Mouse (Mus musculus): ENCODE measurements around the gene Usp15.
"Not testable (repeated sequence)": the region's sequence is repeated elsewhere in the genome, so short reads cannot be mapped to it uniquely, and the experiment has no call there.

Usp15 gene

DNA sequence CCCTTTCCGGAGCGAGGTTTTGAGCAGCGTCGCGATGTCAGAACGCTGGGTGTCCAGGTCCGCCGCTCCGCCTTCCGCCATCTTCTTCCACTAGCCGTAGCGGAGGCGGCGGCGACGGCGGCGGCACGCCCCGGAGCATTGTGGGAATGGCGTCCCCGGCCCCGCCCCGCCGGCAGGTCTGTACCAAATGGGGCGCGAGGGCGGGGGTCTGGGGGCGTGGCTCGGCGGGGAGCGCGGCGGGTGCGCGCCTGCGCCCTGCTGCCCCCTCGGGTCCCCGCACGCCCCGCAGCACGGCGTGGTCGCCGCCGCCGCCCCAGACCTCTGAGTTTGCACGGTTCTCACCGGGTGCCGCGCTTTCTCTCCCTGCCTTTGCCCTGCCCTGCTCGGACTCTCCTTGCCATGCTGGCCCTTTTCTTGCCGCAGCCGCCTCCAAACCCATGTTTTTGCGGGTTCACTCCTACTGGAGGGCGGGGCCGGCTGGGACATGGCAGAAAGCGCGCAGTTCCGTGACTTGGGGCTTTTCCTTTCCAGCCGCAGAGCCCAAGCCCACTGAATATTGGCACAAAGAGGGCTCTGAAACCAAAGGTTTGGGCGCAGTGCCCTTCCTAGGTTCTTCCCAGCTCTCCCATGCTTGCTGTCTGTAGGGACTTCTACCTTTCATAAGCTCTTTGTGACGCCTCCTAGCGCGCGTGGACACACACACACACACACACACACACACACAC lies at the start of gene Usp15:
Usp15 (minus strand) TSS at position 161 of the 725 bp plus-strand sequence.
- DNase-seq (ENCODE audit: low spot score in 2 of 2), result peak; percentile 78 to 85

DNA sequence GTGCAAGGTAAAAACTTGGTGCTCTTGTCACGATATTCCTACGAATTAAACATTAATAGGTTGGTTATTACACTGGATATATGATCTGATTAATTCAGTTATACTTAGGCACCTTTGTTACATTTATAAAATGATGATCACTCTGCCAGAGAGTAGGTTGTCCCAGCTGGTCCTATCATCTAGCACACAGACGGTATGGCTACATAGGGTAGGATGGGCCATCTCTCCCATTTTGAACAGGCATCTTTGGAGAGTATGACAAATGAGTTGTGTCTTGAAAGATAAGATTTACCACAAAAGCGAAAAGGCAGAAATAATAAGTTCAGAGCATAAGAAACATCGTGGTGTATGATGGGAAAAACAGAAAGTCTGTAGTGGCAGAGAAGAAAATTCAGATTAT lies 32.6 kb upstream of the Usp15 start:
- no peak for DNase-seq (ENCODE audit: low spot score in 2 of 2)

DNA sequence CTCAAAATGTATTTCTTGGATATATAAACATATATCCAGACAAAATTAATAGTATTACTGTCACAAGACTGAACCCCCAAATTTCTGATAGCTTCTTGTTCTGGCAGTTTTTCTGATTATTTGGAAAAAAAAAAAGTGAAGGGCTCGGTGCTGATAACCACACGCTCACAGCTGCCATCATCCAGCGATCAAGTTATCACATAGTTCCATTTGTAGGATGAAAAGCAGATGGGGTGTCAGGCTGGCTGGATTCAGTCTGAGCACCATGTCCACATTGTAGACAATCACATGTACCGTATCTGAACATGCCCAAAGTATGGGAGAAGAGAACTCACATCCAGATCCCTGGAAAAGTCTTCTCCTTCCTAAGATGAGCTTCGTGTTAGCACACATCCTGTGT lies 26.0 kb upstream of the Usp15 start:
- no peak for DNase-seq (ENCODE audit: low spot score in 2 of 2)

DNA sequence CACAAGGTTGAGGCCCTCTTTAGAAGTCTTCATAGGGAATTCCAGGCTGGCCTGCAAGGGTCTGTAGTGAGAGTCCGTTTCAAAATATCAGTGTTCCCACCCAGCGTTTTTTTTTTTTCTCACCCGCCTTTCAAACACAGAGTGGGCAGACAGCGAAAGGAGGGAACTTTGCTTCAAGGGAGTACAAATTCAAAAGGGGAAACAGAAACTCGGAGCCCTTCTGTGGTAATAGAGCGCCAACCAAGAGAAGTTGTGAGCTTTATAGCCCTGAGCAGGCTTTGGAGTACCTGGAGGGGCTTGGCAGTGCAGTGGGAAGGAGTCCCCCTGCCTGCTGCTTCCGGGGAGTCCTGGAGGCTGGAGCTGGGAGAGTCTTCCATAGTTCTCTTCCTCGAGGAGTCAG lies 12.7 kb upstream of the Usp15 start:
- no peak for DNase-seq (ENCODE audit: low spot score in 2 of 2)

DNA sequence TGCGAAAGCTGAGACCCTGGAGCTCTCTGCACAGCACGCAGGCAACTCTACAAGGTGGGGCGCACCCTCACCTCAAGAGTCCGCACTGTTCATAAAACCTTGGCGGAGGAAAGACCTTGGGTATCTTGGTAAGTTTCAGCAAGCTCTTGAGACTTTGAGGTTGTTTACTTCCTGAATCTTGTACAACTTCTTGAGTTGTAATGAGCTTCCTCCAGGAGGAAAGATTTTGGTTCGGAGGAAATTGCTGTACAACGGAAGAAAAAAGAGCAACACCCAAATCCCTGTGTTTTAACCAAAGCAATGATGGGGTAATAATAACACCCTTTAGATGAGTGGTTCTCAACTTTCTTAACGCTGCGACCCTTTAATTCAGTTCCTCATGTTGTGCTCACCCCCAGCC lies 11.5 kb upstream of the Usp15 start:
- no peak for DNase-seq (ENCODE audit: low spot score in 2 of 2)

DNA sequence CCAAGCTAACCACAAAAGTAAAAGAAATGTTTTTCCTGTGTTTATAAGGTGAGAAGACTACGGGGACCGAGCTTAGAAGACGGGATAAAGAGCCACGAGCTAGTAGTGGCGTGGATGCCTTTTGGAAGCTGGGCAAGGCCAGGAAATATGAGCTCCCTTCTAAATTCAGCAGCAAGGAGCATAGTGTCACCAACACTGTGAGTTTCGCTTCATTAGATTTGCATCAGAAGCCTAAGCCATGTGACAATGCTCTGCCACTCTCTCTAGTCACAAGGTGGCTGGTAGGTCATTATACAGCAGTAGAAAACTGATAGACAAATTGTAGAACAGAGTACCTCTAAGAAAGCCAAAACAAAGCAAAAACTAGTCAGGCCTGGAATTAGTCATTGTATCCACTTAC lies 9.3 kb upstream of the Usp15 start:
- no peak for DNase-seq (ENCODE audit: low spot score in 2 of 2)

DNA sequence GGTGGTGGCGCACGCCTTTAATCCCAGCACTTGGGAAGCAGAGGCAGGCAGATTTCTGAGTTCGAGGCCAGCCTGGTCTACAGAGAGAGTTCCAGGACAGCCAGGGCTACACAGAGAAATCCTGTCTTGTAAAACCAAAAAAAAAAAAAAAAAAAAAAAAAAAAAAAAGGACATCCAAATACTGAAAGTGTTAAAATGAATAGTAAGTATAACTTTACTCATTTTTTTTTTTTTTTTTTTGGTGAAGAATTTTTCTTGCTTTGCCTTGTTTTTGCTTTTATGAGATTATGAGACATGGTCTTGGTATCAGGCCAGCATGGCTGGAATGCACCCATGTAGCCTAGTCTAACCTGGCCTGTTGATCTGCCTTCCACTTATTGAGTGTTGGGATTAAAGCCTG lies 8.6 kb upstream of the Usp15 start:
- DNase-seq (ENCODE audit: low spot score in 2 of 2), result not testable (repeated sequence)

DNA sequence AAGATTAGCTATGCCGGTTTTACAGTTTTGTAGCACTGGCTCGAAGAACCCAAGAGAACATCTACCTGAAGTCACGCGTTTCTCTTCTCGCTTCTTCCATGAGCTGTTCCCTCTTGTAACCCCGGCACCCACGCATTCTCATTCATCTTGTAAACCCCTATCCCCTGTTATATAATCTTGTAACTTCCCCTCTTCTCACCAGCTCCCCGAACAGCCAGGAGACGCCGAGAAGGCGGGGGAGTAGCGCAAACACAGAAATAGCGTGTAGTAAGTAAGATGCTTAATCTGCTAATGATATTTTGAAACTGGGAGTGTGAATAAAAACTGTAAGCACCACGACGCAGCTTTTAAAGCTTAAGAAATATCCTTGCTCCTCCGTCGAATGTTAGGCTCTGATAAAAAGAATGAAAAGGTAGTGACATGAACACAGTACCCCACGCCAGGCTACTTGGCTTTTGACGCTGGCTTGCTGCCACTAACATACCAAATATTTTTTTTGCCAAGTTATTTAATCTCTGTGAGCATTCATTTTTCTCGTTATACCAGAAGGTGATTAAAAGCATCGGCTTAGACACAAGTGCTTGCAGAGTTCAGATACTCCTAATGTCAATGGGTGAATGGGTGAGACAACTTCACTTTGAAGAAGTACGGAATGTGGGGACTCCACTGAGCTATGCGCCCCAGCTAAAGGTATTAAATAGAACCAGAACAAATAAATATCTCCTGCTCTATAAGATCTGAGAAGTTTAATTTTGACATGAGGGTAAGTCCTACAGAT lies 5.4 kb upstream of the Usp15 start:
- no peak for DNase-seq (ENCODE audit: low spot score in 2 of 2)

DNA sequence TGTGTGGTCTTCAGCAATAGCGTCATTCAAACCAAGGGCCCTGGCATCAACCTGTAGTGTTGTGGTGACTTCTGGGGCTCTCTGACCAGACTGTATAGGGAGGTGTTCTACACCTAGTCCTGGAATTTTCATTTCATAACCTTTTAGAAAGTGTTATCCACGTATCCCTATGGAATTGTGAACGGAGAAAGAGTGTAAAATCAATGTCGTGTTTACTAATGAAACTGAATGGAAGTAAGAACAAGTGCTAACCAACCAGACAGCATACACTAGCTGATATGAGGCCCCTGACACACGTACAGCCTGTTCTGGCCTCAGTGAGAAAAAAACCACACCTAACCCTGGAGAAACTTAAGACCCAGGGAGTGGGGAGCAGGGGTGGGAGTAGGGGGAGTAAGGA lies 4.6 kb upstream of the Usp15 start:
- no peak for DNase-seq (ENCODE audit: low spot score in 2 of 2)

DNA sequence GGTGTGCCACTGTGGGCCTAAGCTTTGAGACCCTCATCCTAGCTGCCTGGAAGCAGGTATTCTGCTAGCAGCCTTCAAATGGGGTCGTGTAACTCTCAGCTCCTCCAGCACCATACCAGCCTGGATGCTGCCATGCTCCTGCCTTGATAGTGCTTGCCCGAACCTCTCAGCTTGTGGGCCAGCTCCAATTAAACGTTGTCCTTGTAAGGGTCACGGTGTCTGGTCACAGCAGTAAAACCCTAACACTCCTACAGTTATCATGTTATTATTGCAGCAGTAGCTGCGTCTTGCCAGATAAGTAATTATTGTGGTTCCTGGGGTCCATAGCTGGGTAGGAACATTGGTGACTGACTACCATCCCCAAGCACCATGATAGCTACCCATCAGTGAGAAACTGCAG lies 4.2 kb upstream of the Usp15 start:
- no peak for DNase-seq (ENCODE audit: low spot score in 2 of 2)

DNA sequence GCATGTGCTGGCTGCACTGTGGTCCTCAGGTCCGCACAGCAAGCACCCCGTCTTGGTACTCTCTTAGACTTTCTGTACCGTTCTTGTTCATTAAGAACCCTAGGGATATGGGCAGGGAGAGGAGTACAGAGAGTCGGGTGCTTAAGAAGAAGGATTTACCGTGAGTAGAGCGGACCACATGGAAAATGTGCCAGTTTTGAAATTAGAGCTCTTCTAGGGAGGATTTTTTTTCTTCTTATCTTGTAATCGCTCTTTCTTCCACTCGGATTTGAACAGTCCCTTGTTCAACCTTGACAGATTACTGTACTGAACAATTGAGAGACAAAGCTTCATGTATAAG lies 3.5 kb upstream of the Usp15 start:
- DNase-seq (ENCODE audit: low spot score in 2 of 2), result no peak

DNA sequence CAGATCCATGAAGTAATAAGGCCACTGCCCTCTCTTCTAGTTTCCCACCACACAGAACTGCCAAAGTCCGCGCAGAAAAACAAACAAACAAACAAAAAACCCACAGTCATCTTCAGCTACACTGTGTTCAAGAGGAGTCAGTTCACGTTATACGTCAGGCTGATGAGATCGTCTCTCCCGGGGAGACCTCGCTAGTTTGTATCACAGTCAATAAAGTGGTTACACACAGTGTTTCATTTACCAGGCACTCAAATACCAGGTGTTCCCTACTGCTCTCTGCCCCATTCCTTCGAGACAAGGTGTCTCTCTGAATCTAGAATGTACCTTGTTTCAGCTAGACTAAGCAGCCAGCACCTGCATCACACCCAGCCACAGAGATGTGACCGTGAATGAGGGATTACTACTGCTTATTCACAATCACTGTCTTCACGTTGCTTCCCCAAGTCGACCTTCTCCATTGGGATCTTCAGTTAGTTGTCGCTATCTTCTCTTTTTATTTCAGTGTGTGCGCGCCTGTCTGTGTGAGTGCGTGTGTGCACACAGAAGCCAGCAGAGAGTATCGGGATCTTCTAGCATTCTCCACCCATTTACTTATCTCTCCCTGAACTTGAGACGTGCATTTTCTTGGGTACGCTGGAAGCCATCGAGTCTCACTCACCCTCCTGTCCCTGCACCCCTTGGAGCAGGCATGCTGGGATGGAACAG lies 3.0 kb upstream of the Usp15 start:
- DNase-seq (ENCODE audit: low spot score in 2 of 2), result no peak

DNA sequence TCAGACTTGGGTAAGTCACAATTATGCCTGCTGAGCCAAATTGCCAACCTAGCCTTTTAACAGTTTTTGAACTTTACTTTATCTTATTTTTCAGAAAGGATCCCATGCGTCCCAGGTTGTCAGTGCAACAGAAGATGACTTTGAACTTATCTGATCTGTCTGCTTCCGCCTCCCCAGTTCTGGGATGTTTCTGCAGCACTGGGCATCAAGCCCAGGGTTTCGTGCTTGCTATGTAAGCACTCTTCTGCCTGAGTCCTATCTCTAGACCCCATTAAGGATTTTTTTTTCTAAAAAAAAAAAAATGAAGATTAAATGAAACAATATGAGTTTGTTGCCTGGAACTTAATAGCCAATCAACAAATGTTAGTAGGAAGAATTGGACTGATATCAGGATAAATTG lies 2.3 kb upstream of the Usp15 start:
- no peak for DNase-seq (ENCODE audit: low spot score in 2 of 2)

DNA sequence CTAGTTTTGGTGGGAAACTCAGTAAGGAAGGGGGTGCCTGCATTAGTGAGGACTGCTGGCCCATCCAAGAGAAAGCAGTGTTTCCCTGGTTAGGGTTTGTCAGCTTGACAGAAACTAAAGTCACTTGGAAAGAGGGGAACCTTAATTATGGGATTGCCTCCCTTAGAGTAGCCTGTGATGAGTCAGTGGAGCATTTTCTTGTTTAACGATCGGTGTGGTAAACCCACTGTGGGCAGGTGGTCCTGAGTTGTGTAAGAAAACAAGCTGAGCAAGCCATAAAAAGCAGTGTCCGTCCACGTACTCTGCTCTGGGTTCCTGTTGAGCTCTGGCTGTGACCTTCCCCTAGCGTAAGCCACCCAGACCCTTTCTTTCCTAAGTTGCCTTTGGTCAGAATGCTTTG lies 1.4 kb upstream of the Usp15 start:
- DNase-seq (ENCODE audit: low spot score in 2 of 2), result no peak

DNA sequence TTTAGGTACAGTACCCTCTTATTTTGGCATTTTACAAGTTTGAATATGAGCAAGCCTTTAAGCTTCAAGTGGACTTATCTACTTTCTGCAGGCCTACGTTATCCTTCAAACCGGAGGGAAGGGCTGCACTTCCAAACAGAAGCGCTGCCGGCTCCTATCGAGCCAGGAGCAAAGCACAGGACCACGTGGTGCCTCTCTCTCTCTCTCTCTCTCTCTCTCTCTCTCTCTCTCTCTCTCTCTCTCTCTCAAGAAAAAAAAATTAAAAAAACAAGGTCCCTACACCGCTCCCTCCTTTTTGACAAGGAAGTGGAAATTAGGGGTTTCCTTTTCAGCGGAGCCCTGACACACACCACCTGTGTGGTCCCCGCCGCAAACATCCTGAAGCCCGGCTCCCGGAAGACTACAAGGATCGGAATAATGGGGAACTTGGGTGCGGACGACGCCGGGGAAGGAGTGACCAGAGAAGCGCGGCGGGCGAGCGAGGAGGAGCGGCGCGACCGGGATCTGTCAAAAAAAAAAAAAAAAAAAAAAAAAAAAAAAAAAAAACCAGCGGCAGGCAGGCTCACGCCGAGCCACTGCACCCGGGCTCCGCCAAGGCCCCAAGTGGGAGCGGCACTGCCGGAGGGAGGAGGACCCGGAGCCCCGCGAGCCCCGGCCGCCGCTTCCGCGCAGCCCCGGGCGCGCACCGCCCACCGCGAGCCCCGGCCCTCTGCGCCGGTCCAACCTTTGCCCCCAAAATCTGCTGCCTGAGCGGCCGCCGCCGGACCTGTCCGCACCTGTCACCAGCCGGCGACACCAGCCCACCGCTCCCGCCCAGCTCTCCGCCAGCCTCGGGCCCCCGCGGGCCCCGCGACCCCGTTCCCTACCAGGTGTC lies 597 bp downstream of the Usp15 start:
- no peak for DNase-seq (ENCODE audit: low spot score in 2 of 2)

DNA sequence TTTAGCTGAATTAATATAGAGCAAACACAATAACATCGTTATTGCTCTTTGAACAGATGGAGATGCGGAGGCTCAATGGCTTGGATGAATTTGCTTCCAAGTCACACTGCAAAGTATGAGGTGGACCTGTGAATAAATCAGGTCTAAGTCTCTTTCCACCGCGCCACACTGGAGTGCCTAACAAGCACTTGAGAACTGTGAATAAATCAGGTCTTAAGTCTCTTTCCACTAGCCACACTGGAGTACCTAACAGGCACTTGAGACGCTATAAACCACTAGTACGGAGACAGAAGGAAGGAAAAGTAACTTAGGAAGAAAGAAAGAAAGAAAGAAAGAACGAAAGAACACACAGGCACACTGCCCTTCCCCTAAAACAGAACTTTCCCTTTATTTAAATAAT lies 1.3 kb downstream of the Usp15 start:
- DNase-seq (ENCODE audit: low spot score in 2 of 2), result no peak

DNA sequence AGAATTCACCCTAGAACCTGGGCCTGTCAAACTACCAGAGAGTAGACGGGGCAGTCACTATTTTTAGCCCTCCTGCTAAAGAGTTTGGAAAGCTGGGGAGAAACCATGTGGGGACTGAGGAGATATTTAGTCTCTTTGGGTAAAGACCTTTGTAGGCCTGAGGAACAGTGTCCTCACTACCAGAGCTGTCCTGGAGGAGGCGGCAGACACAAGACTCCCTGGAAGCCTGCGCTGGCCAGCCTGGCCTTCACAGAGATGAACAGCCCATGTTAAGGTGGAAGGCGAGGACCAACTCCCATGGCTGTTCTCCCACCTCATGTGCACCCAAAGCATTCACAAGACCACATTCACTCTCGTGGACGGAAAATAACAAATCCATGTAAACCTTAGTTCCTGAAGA lies 5.8 kb downstream of the Usp15 start:
- DNase-seq (ENCODE audit: low spot score in 2 of 2), result no peak

DNA sequence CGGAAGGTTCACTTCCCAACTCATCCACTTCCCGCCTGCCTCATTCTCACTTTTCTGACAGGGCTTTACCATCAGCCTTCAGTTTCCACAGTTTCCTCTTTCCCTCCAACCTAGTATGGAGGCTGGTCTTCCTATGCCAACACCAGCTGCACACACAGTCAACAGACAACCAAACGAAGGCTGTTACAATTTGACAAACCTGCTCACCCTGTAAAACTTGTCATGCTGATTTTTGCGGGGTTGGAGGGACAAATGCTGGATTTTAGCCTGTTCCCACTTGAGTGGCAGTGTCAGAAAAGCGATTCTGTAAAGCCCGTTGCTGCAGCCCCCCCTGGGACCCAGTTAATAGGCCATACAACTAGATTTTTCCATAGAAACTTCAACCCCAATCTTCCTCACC lies 9.5 kb downstream of the Usp15 start:
- no peak for DNase-seq (ENCODE audit: low spot score in 2 of 2)

DNA sequence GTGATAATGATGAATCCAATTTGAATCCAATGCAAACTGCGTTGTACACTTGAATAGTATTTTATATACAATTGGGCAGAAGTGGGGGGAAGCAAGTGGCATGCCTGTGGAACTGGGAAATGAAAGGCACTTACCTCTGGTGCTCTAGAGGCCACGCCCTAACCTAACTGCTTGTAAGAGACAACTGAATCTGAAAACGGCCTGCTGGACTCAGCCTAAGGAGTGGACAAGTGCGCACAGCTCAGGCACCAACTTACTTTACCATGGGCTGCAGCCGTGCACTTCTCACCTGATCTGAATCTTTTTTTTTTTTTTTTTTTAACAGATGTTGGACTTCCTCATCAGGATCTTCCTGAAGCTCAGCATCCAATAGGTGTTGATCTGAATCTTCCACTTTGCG lies 10.9 kb downstream of the Usp15 start:
- DNase-seq (ENCODE audit: low spot score in 2 of 2), result no peak

DNA sequence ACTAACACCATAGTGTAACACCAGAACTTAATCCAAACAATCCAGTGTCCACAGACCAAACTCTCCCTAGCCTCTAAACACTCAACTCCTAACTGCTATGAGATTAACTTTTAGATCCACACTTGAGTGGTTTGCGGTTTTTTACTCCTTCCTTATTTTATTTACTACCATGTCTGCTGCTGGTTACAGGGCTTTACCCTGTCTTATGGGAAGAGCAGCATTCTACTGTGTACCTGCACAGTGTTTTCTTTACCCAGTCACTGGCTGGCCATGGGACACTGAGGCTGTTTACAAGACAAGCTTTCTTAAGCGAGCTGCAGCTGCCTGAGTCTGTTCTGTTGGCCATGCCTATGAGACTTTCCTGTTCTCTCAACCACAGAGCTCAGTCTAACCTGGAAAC lies 13.1 kb downstream of the Usp15 start:
- no peak for DNase-seq (ENCODE audit: low spot score in 2 of 2)

DNA sequence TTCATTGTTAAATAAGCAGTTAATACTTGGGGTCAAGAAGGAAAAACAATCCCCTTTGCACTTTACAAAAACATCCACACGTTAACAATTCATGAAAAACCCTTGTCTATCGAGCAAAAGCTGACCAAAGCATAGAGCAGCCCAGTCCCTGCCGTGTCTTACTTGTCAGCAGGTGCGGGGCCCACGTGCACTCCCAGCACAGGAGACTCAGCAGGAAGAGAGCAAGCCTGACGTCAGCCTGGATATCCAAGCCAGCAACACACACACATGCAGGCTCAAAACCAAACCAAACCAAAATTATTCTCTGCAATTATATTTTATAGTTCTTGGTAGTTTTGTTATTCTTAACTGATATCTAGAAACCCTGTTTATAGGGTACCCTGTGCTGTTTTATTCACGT lies 13.6 kb downstream of the Usp15 start:
- DNase-seq (ENCODE audit: low spot score in 2 of 2), result no peak

DNA sequence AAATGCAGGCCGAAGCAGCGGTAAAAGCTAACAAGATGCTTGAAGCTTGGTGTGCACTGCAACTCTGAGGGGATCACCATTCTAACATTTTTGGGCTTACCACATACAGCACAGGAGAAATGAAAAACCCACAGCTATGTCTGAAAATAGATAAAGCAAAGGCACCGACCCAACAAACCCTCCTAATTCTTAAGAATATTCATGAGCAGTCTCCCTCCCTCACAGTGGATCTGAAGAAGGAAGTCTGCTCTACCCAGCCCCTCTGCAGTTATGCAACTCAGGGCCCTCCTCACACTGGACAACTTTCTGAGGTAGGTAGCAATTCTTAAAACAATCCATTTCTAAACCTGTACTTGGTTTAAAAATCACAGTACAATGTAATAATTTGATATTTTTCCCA lies 14.4 kb downstream of the Usp15 start:
- DNase-seq (ENCODE audit: low spot score in 2 of 2), result no peak
